Mouse (Mus musculus) MEL (cell line): ENCODE results near the gene Paqr9. TPM values are rescaled to one million over a fixed set of nuclear protein-coding genes. Genes with fewer than 3 reads are reported as not detected.

Experiments
- DNase-seq: peaks from one replicate; pipeline ENCODE4 v3.0.0; 2011; ENCODE audit warnings: low read depth, low spot score
- H3K27ac ChIP-seq: 2 replicates; pipeline ENCODE4 v1.5.1; 2012; ENCODE audit warnings: low read depth, mild to moderate bottlenecking, control low read depth, low read length, moderate library complexity; ENCODE audit not compliant: control insufficient read depth
- H3K27me3 ChIP-seq, 2 experiments: fragments of 150-350 bp in 1 of 2; sonication (generic) in 1 of 2; 2 replicates each; pipeline ENCODE4 v1.6.1; 2012; ENCODE audit warnings: low read length in 2 of 2, mild to moderate bottlenecking in 2 of 2, improper control_type of control experiment in 1 of 2, moderate library complexity in 1 of 2; ENCODE audit not compliant: insufficient read depth in 2 of 2, control insufficient read depth in 1 of 2
- H3K36me3 ChIP-seq, 2 experiments: 2 replicates each; pipeline ENCODE4 v1.6.1; 2012 to 2014; ENCODE audit warnings: low read length in 2 of 2, improper control_type of control experiment in 1 of 2, inconsistent platforms in 1 of 2, mild to moderate bottlenecking in 1 of 2; ENCODE audit not compliant: insufficient read depth in 2 of 2, control insufficient read depth in 1 of 2
- H3K4me1 ChIP-seq, 2 experiments: fragments of 150-350 bp in 1 of 2; sonication (generic) in 1 of 2; 2 replicates each; pipeline ENCODE4 v1.6.1; 2012; ENCODE audit warnings: low read length in 2 of 2, improper control_type of control experiment in 1 of 2, mild to moderate bottlenecking in 1 of 2; ENCODE audit not compliant: insufficient read depth in 2 of 2, control insufficient read depth in 1 of 2
- H3K4me3 ChIP-seq, 2 experiments: fragments of 150-350 bp in 1 of 2; sonication (generic) in 1 of 2; 2 replicates each; pipeline ENCODE4 v1.5.1; 2012; ENCODE audit warnings: low read depth in 2 of 2, low read length in 2 of 2, mild to moderate bottlenecking in 2 of 2, moderate library complexity in 2 of 2, control low read depth in 1 of 2, improper control_type of control experiment in 1 of 2; ENCODE audit not compliant: control insufficient read depth in 1 of 2, insufficient read depth in 1 of 2
- H3K79me2 ChIP-seq: 2 replicates; pipeline ENCODE4 v1.6.1; 2012; ENCODE audit warnings: mild to moderate bottlenecking, low read length, moderate library complexity; ENCODE audit not compliant: control insufficient read depth, poor library complexity, insufficient read depth
- H3K9ac ChIP-seq: 2 replicates; pipeline ENCODE4 v1.6.1; 2012; ENCODE audit warnings: low read depth, mild to moderate bottlenecking, control low read depth, low read length, moderate library complexity; ENCODE audit not compliant: control insufficient read depth, poor library complexity, severe bottlenecking
- H3K9me3 ChIP-seq: fragments of 150-350 bp; sonication (generic); replicated peaks from 2 replicates; pipeline ENCODE4 v1.6.1; 2012; ENCODE audit warnings: mild to moderate bottlenecking, low read length, improper control_type of control experiment, moderate library complexity; ENCODE audit not compliant: insufficient read depth
- BHLHE40 ChIP-seq: IDR thresholded peaks from 2 replicates; pipeline ENCODE4 v1.6.1; 2012; ENCODE audit warnings: low read depth, mild to moderate bottlenecking, inconsistent platforms, low read length, improper control_type of control experiment, borderline replicate concordance
- CHD1 ChIP-seq: IDR thresholded peaks from 2 replicates; pipeline ENCODE4 v1.6.1; 2012; ENCODE audit warnings: low read depth, mild to moderate bottlenecking, inconsistent platforms, low read length, improper control_type of control experiment
- CTCF ChIP-seq, 3 experiments: IDR thresholded peaks in 2 of 3; conservative IDR thresholded peaks in 1 of 3; 2 replicates each; pipeline ENCODE4 v1.5.1; 2011 to 2012; ENCODE audit warnings: low read length in 3 of 3, low read depth in 2 of 3, mild to moderate bottlenecking in 2 of 3, improper control_type of control experiment in 1 of 3, inconsistent platforms in 1 of 3, mixed read lengths in 1 of 3, moderate library complexity in 1 of 3; ENCODE audit not compliant: control insufficient read depth in 1 of 3, insufficient read depth in 1 of 3, poor library complexity in 1 of 3, severe bottlenecking in 1 of 3
- E2F4 ChIP-seq: IDR thresholded peaks from 2 replicates; pipeline ENCODE4 v1.6.1; 2011; ENCODE audit warnings: low read depth, low read length, improper control_type of control experiment, borderline replicate concordance
- EP300 ChIP-seq, 2 experiments: IDR thresholded peaks; 2 replicates each; pipeline ENCODE4 v1.6.1; 2011; ENCODE audit warnings: improper control_type of control experiment in 2 of 2, low read length in 2 of 2, low read depth in 1 of 2, mild to moderate bottlenecking in 1 of 2
- HCFC1 ChIP-seq: IDR thresholded peaks from 2 replicates; pipeline ENCODE4 v1.6.1; 2012; ENCODE audit warnings: low read depth, mild to moderate bottlenecking, inconsistent platforms, low read length, improper control_type of control experiment, moderate library complexity
- JUND ChIP-seq: IDR thresholded peaks from 2 replicates; pipeline ENCODE4 v1.6.1; 2011; ENCODE audit warnings: low read depth, mild to moderate bottlenecking, improper control_type of control experiment, low read length
- KAT2A ChIP-seq: conservative IDR thresholded peaks from 2 replicates; pipeline ENCODE4 v1.6.1; 2012; ENCODE audit warnings: low read depth, low read length, improper control_type of control experiment, inconsistent platforms
- MAX ChIP-seq: IDR thresholded peaks from 2 replicates; pipeline ENCODE4 v1.6.1; 2011; ENCODE audit warnings: low read length, improper control_type of control experiment
- MAZ ChIP-seq: IDR thresholded peaks from 2 replicates; pipeline ENCODE4 v1.6.1; 2012; ENCODE audit warnings: low read depth, mild to moderate bottlenecking, inconsistent platforms, low read length, improper control_type of control experiment
- MEF2A ChIP-seq: IDR thresholded peaks from 2 replicates; pipeline ENCODE4 v1.6.1; 2014; ENCODE audit warnings: low read depth, mild to moderate bottlenecking, inconsistent platforms, low read length, improper control_type of control experiment; ENCODE audit not compliant: poor library complexity, insufficient replicate concordance, severe bottlenecking; ENCODE audit errors: extremely low read depth
- NELFE ChIP-seq: IDR thresholded peaks from 2 replicates; pipeline ENCODE4 v1.6.1; 2011; ENCODE audit warnings: low read depth, low read length, improper control_type of control experiment
- NRF1 ChIP-seq: IDR thresholded peaks from 2 replicates; pipeline ENCODE4 v1.6.1; 2014; ENCODE audit warnings: low read depth, mild to moderate bottlenecking, inconsistent platforms, low read length, improper control_type of control experiment, moderate library complexity; ENCODE audit not compliant: poor library complexity, insufficient read depth, severe bottlenecking
- POLR2AphosphoS2 ChIP-seq: IDR thresholded peaks from 2 replicates; pipeline ENCODE4 v1.6.1; 2011; ENCODE audit warnings: low read length, improper control_type of control experiment
- RCOR1 ChIP-seq: IDR thresholded peaks from 2 replicates; pipeline ENCODE4 v1.6.1; 2012; ENCODE audit warnings: low read depth, mild to moderate bottlenecking, inconsistent platforms, low read length, improper control_type of control experiment
- SIN3A ChIP-seq: IDR thresholded peaks from 2 replicates; pipeline ENCODE4 v1.6.1; 2012; ENCODE audit warnings: low read length, improper control_type of control experiment, inconsistent platforms
- SMC3 ChIP-seq: IDR thresholded peaks from 2 replicates; pipeline ENCODE4 v1.6.1; 2011; ENCODE audit warnings: low read depth, low read length, improper control_type of control experiment
- TBP ChIP-seq: IDR thresholded peaks from 2 replicates; pipeline ENCODE4 v1.8.0; 2011; ENCODE audit warnings: low read depth, low read length, improper control_type of control experiment
- TCF12 ChIP-seq: IDR thresholded peaks from 2 replicates; pipeline ENCODE4 v1.6.1; 2014; ENCODE audit warnings: low read depth, mild to moderate bottlenecking, inconsistent platforms, low read length, improper control_type of control experiment, moderate library complexity
- UBTF ChIP-seq: IDR thresholded peaks from 2 replicates; pipeline ENCODE4 v1.6.1; 2012; ENCODE audit warnings: low read depth, mild to moderate bottlenecking, inconsistent platforms, low read length, improper control_type of control experiment, moderate library complexity, borderline replicate concordance; ENCODE audit not compliant: insufficient read depth
- USF1 ChIP-seq: IDR thresholded peaks from 2 replicates; pipeline ENCODE4 v1.6.1; 2014; ENCODE audit warnings: low read depth, mild to moderate bottlenecking, inconsistent platforms, low read length, improper control_type of control experiment, moderate library complexity
- ZC3H11A ChIP-seq: IDR thresholded peaks from 2 replicates; pipeline ENCODE4 v1.6.1; 2012; ENCODE audit warnings: low read depth, mild to moderate bottlenecking, inconsistent platforms, low read length, improper control_type of control experiment
- ZKSCAN1 ChIP-seq: IDR thresholded peaks from 2 replicates; pipeline ENCODE4 v1.6.1; 2012; ENCODE audit warnings: low read depth, mild to moderate bottlenecking, inconsistent platforms, low read length, improper control_type of control experiment, moderate library complexity
- ZMIZ1 ChIP-seq: IDR thresholded peaks from 2 replicates; pipeline ENCODE4 v1.6.1; 2012; ENCODE audit warnings: low read depth, mild to moderate bottlenecking, inconsistent platforms, low read length, improper control_type of control experiment, moderate library complexity
- polyA plus RNA-seq, 2 experiments: library from polyadenylated mRNA; stranded (reverse) in 1 of 2; unstranded in 1 of 2; fragments of >175 nt in 1 of 2; fragments of >200 nt in 1 of 2; gene quantifications; 2 replicates each; pipeline versions ENCODE4 v1.2.1 to v1.2.4; 2012; ENCODE audit warnings: low replicate concordance in 2 of 2, low read depth in 1 of 2; ENCODE audit not compliant: insufficient read length in 2 of 2, insufficient read depth in 1 of 2, missing spikeins in 1 of 2
- total RNA-seq: library from RNA; depleted of rRNA; stranded (reverse); fragments of 300-350 nt; gene quantifications from 2 replicates; pipeline ENCODE4 v1.2.3, GENCODE M21; 2012

Gene Paqr9
- total and polyA plus RNA-seq, 3 experiments, result 18.0 to 46.0 (median 24.8) TPM

DNA sequence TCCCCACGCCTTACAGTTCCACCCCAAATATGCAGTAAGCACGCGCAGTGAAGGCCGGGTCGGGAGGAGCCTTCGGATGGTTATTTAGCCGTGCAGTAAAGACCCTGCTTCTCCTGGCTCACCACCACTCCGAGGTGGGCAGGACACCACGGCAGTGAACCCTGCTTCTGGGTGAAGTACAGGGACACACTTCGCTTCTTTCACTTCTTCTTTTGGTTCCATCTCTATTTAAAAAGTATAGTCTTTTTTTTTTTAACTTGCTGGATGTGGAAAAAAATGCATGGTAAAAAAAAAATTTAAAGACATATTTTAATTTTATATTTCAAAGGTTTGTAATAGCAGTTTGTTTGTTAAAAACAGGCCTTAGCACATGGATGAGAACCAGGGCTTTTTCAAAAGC is 6.9 kb downstream of the Paqr9 start:
- Histone ChIP-seq H3K4me3 (no peak overlapping the region), H3K27me3 (no peaks in the 10 kb centered on the region), H3K9me3 (no peaks in the 10 kb centered on the region), H3K36me3 (peaks cover 5 to 21% of the 10 kb centered on the region in 2 experiments; a peak in 3 of 4 replicates), H3K79me2 (peaks cover 38% of the 10 kb centered on the region), H3K9ac (no peak overlapping the region), H3K27ac (no peak overlapping the region), H3K4me1 (peaks cover 6 to 10% of the 10 kb centered on the region in 2 experiments; a peak in 3 of 4 replicates)
- DNase-seq, result no peak
- TF ChIP-seq POLR2AphosphoS2 (no peak), MAZ (no peak), RCOR1 (no peak), SIN3A (no peak), ZKSCAN1 (no peak), MAX (no peak), E2F4 (no peak), CHD1 (no peak), NRF1 (no peak), TBP (no peak), ZC3H11A (no peak), BHLHE40 (no peak), MEF2A (no peak)

DNA sequence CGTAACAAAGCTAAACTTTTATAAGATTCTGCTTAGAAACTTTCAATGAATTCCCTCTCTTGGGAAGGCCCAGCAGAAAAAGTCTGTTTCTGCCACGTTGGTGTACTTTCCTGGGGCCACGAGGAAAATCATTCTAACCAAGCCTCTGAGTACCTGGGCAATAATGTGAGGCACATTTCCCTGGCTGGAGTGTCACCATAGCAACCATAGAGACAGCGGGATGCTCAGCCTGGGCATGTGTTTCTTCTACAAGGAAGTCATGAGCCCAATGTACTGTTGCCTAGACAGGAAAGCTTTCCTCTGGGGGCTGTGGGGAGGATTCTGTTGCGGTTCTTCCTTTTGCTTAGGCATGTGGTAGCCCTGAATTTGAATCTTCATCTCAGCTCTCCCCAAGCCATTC is 7.5 kb downstream of the Paqr9 start:
- no peaks in the 10 kb centered on the region for H3K9me3 ChIP-seq
- H3K9ac ChIP-seq, result no peak overlapping the region
- DNase-seq, result peak; percentile 6
- no peak overlapping the region for H3K4me3 ChIP-seq
- no peaks in the 10 kb centered on the region for H3K27me3 ChIP-seq
- H3K27ac ChIP-seq, result no peak overlapping the region
- peaks cover 5 to 21% of the 10 kb centered on the region in 2 experiments; a peak in 3 of 4 replicates for H3K36me3 ChIP-seq
- H3K79me2 ChIP-seq, result peaks cover 33% of the 10 kb centered on the region
- peaks cover 6 to 10% of the 10 kb centered on the region in 2 experiments; a peak in 3 of 4 replicates for H3K4me1 ChIP-seq
- TF ChIP-seq JUND, result no peak
- no peak for TF ChIP-seq USF1
- TF ChIP-seq EP300 (IDR thresholded peaks at IDR 0.05; ENCODE audit: low read depth in 1 of 2, low read length in 2 of 2), result no peak
- no peak for TF ChIP-seq CTCF (IDR thresholded peaks at IDR 0.05 in 2 of 3, conservative IDR thresholded peaks at IDR 0.05 in 1 of 3; ENCODE audit: control insufficient read depth in 1 of 3, insufficient read depth in 1 of 3, low read depth in 2 of 3, low read length in 3 of 3, poor library complexity in 1 of 3, severe bottlenecking in 1 of 3)
- TF ChIP-seq NELFE, result no peak
- TF ChIP-seq UBTF, result no peak
- no peak for TF ChIP-seq KAT2A
- no peak for TF ChIP-seq CHD1
- TF ChIP-seq ZKSCAN1, result no peak
- TF ChIP-seq ZMIZ1, result no peak
- no peak for TF ChIP-seq HCFC1
- no peak for TF ChIP-seq SIN3A
- TF ChIP-seq MAX, result no peak
- no peak for TF ChIP-seq SMC3
- TF ChIP-seq TCF12, result no peak
